Mouse (Mus musculus): ENCODE measurements around the gene Rnf150.

DNA sequence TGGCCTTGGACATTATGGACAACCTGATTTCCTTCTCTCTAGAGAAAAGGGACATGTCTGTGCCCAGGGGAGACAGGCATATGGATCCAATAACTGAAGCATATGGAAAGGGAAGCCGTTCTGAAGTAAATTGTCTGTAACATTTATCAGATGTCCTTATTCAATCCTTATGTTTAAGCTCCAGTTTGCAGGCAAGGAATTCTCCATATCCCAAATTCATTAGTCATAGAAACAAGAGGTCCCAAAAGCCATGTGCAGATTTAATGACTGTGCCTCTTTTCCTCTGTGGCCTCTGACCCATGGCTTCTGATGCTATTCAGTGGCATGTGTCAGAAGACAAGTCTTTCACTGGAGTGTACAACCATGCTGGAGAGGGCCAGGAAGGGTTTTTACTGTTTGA, 83.5 kb downstream of the Rnf150 start:
- TF ChIP-seq CTCF (IDR thresholded peaks at IDR 0.05; ENCODE audit: extremely low read depth, insufficient read depth, low read length) (no peak), POLR2A (IDR thresholded peaks at IDR 0.05; ENCODE audit: extremely low read depth, insufficient read depth, low read length) (no peak)

Measured in cortical plate, adult 2 months (tissue).